Mouse (Mus musculus) urinary bladder, postnatal 0 days (tissue): ENCODE results near the gene B3gnt5. TPM values are rescaled to one million over a fixed set of nuclear protein-coding genes. Genes with fewer than 3 reads are reported as not detected.

Experiments
- polyA plus RNA-seq: library from polyadenylated mRNA; unstranded; fragments of >200 nt; fragmentation: Nextera tagmentation; extraction: Ambion mirVana; gene quantifications from 2 replicates; pipeline ENCODE4 v1.2.1, GENCODE M21; 2015

The B3gnt5 gene
- 21.7 and 27.5 TPM in 2 replicates for polyA plus RNA-seq

GRCm38 (mm10) chr16:19760074-19760473 lies at the start of gene B3gnt5:
B3gnt5 (plus strand) TSS chr16:19760208.

Other genes with a start within 250 kb of the B3gnt5 start
- gene Olfr167, start 237.9 kb upstream of the B3gnt5 start, polyA plus RNA-seq = not detected in 2 replicates
- gene Olfr168, start 224.7 kb upstream of the B3gnt5 start, polyA plus RNA-seq = not detected in 2 replicates
- not detected in 2 replicates for gene Olfr169, start 188.4 kb upstream of the B3gnt5 start, polyA plus RNA-seq
- not detected in 2 replicates for gene Olfr170, start 148.3 kb upstream of the B3gnt5 start, polyA plus RNA-seq
- gene Olfr171, start 130.3 kb upstream of the B3gnt5 start, polyA plus RNA-seq = not detected in 2 replicates
- not detected in 2 replicates for gene Lamp3, start 53.8 kb upstream of the B3gnt5 start, polyA plus RNA-seq
- 3.7 and 6.5 TPM in 2 replicates for gene Klhl6, start 222.8 kb downstream of the B3gnt5 start, polyA plus RNA-seq